Mouse (Mus musculus) forebrain, embryonic 16.5 days (tissue): ENCODE data around the gene Prpsap2. TPM values are rescaled to one million over a fixed set of nuclear protein-coding genes. Genes with fewer than 3 reads are reported as not detected.

Experiments used
- ATAC-seq: fragments of 200-750 bp; cut with Nextera tagmentation; 2 replicates; pipeline ENCODE4 v1.8.0; 2017; ENCODE audit warnings: mild to moderate bottlenecking, moderate library complexity
- H3K27ac ChIP-seq: fragments of 300-500 bp; sonication (generic); 2 replicates; pipeline ENCODE4 v1.5.1; 2014; ENCODE audit warnings: low read length, control low read depth
- H3K27me3 ChIP-seq: fragments of 300-500 bp; sonication (generic); replicated peaks from 2 replicates; pipeline ENCODE4 v1.6.1; 2014; ENCODE audit warnings: low read length; ENCODE audit not compliant: control insufficient read depth, insufficient read depth
- H3K36me3 ChIP-seq: fragments of 300-500 bp; sonication (generic); 2 replicates; pipeline ENCODE4 v1.6.1; 2014; ENCODE audit not compliant: control insufficient read depth, insufficient read depth
- H3K4me1 ChIP-seq: fragments of 300-500 bp; sonication (generic); replicated peaks from 2 replicates; pipeline ENCODE4 v1.6.1; 2014; ENCODE audit warnings: low read length; ENCODE audit not compliant: control insufficient read depth, insufficient read depth
- H3K4me2 ChIP-seq: fragments of 300-500 bp; sonication (generic); 2 replicates; pipeline ENCODE4 v1.6.1; 2014; ENCODE audit warnings: mild to moderate bottlenecking, low read length, control low read depth
- H3K4me3 ChIP-seq: fragments of 300-500 bp; sonication (generic); replicated peaks from 2 replicates; pipeline ENCODE4 v1.5.1; 2014; ENCODE audit warnings: mild to moderate bottlenecking, low read length, control low read depth
- H3K9ac ChIP-seq: fragments of 300-500 bp; sonication (generic); replicated peaks from 2 replicates; pipeline ENCODE4 v1.6.1; 2014; ENCODE audit warnings: low read depth, low read length, control low read depth
- H3K9me3 ChIP-seq: fragments of 300-500 bp; sonication (generic); 2 replicates; pipeline ENCODE4 v1.6.1; 2016; ENCODE audit warnings: low read length; ENCODE audit not compliant: control insufficient read depth
- WGBS: fragments of 180-500 bp; shearing (Covaris S2); extraction: QIAGEN DNeasy Blood & Tissue Kit; methylation state at CpG from one replicate; pipeline ENCODE4 v1.1.7; 2014; 5-methylcytosine and 5-hydroxymethylcytosine counted together
- polyA plus RNA-seq: library from polyadenylated mRNA; unstranded; fragments of >200 nt; fragmentation: Nextera tagmentation; extraction: Ambion mirVana; gene quantifications from 2 replicates; pipeline ENCODE4 v1.2.1, GENCODE M21; 2015

Prpsap2 gene
- polyA plus RNA-seq, 1 experiment from 2014 or later, result 59.3 TPM

- H3K27ac ChIP-seq, result no peak overlapping the region
- H3K36me3 ChIP-seq, result peaks cover 27% of the 10 kb centered on the region
- H3K9ac ChIP-seq, result no peak overlapping the region
- H3K4me3 ChIP-seq, result no peak overlapping the region
- H3K4me1 ChIP-seq, result no peaks in the 10 kb centered on the region
- WGBS, result 80% methylated on average over 5 of the region's 5 CpGs
- no peaks in the 10 kb centered on the region for H3K9me3 ChIP-seq
- no peak overlapping the region for H3K4me2 ChIP-seq
- no peak for ATAC-seq
- no peaks in the 10 kb centered on the region for H3K27me3 ChIP-seq
Observed at GRCm38 (mm10) chr11:61751612-61752011, 10.3 kb downstream of the Prpsap2 start.

GRCm38 (mm10) chr11:61747161-61747560 lies 14.7 kb downstream of the Prpsap2 start:
- Histone ChIP-seq H3K4me3 (no peak overlapping the region), H3K27me3 (no peaks in the 10 kb centered on the region), H3K4me1 (0 out of 2 replicates have a peak, but pooled peaks cover 2% of the 10 kb centered on the region), H3K36me3 (peaks cover 15% of the 10 kb centered on the region), H3K9me3 (no peaks in the 10 kb centered on the region), H3K4me2 (no peak overlapping the region), H3K9ac (no peak overlapping the region), H3K27ac (no peak overlapping the region)
- WGBS, result 69% methylated on average over 3 of the region's 3 CpGs
- ATAC-seq, result no peak

- Histone ChIP-seq H3K9ac (no peak overlapping the region), H3K4me3 (no peak overlapping the region), H3K27ac (no peak overlapping the region), H3K36me3 (peaks cover 18% of the 10 kb centered on the region), H3K4me2 (no peak overlapping the region), H3K27me3 (no peaks in the 10 kb centered on the region), H3K4me1 (0 out of 2 replicates have a peak, but pooled peaks cover 2% of the 10 kb centered on the region), H3K9me3 (no peaks in the 10 kb centered on the region)
- ATAC-seq, result no peak
- 94% methylated on average over 9 of the region's 9 CpGs for WGBS
Observed at GRCm38 (mm10) chr11:61745781-61746180, 16.1 kb downstream of the Prpsap2 start.

GRCm38 (mm10) chr11:61744460-61744859 lies 17.4 kb downstream of the Prpsap2 start:
- Histone ChIP-seq H3K4me3 (no peak overlapping the region), H3K36me3 (peaks cover 17% of the 10 kb centered on the region), H3K4me1 (0 out of 2 replicates have a peak, but pooled peaks cover 2% of the 10 kb centered on the region), H3K9me3 (no peaks in the 10 kb centered on the region), H3K9ac (no peak overlapping the region), H3K27me3 (no peaks in the 10 kb centered on the region), H3K4me2 (no peak overlapping the region), H3K27ac (no peak overlapping the region)
- ATAC-seq, result no peak
- WGBS, result 63% methylated on average over 3 of the region's 3 CpGs

- H3K27me3 ChIP-seq, result no peaks in the 10 kb centered on the region
- 82% methylated on average over 3 of the region's 3 CpGs for WGBS
- no peaks in the 10 kb centered on the region for H3K9me3 ChIP-seq
- ATAC-seq, result no peak
- 0 out of 2 replicates have a peak, but pooled peaks cover 2% of the 10 kb centered on the region for H3K4me1 ChIP-seq
- no peak overlapping the region for H3K4me2 ChIP-seq
- peaks cover 18% of the 10 kb centered on the region for H3K36me3 ChIP-seq
- no peak overlapping the region for H3K9ac ChIP-seq
- H3K27ac ChIP-seq, result no peak overlapping the region
- no peak overlapping the region for H3K4me3 ChIP-seq
Observed at GRCm38 (mm10) chr11:61743768-61744167, 18.1 kb downstream of the Prpsap2 start.

- no peak for ATAC-seq
- Histone ChIP-seq H3K4me1 (0 out of 2 replicates have a peak, but pooled peaks cover 2% of the 10 kb centered on the region), H3K4me3 (no peak overlapping the region), H3K27ac (no peak overlapping the region), H3K9ac (no peak overlapping the region), H3K4me2 (no peak overlapping the region), H3K36me3 (peaks cover 33% of the 10 kb centered on the region), H3K9me3 (no peaks in the 10 kb centered on the region), H3K27me3 (no peaks in the 10 kb centered on the region)
- WGBS, result 95% methylated on average over 1 of the region's 1 CpGs
Observed at GRCm38 (mm10) chr11:61740500-61740899, 21.4 kb downstream of the Prpsap2 start.

- no peak overlapping the region for H3K9ac ChIP-seq
- peaks cover 38% of the 10 kb centered on the region for H3K36me3 ChIP-seq
- no peak overlapping the region for H3K4me3 ChIP-seq
- H3K4me1 ChIP-seq, result no peaks in the 10 kb centered on the region
- H3K27ac ChIP-seq, result no peak overlapping the region
- ATAC-seq, result no peak
- no peak overlapping the region for H3K4me2 ChIP-seq
- H3K9me3 ChIP-seq, result no peaks in the 10 kb centered on the region
- WGBS, result 84% methylated on average over 1 of the region's 1 CpGs
- no peaks in the 10 kb centered on the region for H3K27me3 ChIP-seq
Observed at GRCm38 (mm10) chr11:61737290-61737689, 24.6 kb downstream of the Prpsap2 start.

- WGBS, result 93% methylated on average over 7 of the region's 7 CpGs
- no peak overlapping the region for H3K27ac ChIP-seq
Observed at GRCm38 (mm10) chr11:61732672-61733071, 29.2 kb downstream of the Prpsap2 start.

GRCm38 (mm10) chr11:61728037-61728436 lies 33.9 kb downstream of the Prpsap2 start:
- Histone ChIP-seq H3K9me3 (no peaks in the 10 kb centered on the region), H3K9ac (no peak overlapping the region), H3K4me3 (no peak overlapping the region), H3K4me1 (no peaks in the 10 kb centered on the region), H3K4me2 (no peak overlapping the region), H3K27me3 (no peaks in the 10 kb centered on the region), H3K36me3 (peaks cover 20% of the 10 kb centered on the region), H3K27ac (no peak overlapping the region)
- 81% methylated on average over 2 of the region's 2 CpGs for WGBS
- ATAC-seq, result no peak

More at GRCm38 (mm10) chr11:61732672-61733071, 29.2 kb downstream of the Prpsap2 start:
- Histone ChIP-seq H3K9ac (no peak overlapping the region), H3K4me2 (no peak overlapping the region), H3K36me3 (peaks cover 32% of the 10 kb centered on the region), H3K4me1 (no peaks in the 10 kb centered on the region), H3K4me3 (no peak overlapping the region), H3K9me3 (no peaks in the 10 kb centered on the region), H3K27me3 (no peaks in the 10 kb centered on the region)
- ATAC-seq, result no peak

- no peak overlapping the region for H3K9ac ChIP-seq
- no peaks in the 10 kb centered on the region for H3K4me1 ChIP-seq
- no peaks in the 10 kb centered on the region for H3K27me3 ChIP-seq
- H3K36me3 ChIP-seq, result peaks cover 4% of the 10 kb centered on the region; the same call in 1 of the 2 replicates
- H3K27ac ChIP-seq, result no peak overlapping the region
- WGBS, result 84% methylated on average over 5 of the region's 5 CpGs
- H3K9me3 ChIP-seq, result no peaks in the 10 kb centered on the region
- no peak for ATAC-seq
- no peak overlapping the region for H3K4me2 ChIP-seq
- no peak overlapping the region for H3K4me3 ChIP-seq
Observed at GRCm38 (mm10) chr11:61722077-61722476, 39.8 kb downstream of the Prpsap2 start.
